Mouse (Mus musculus) MEL (cell line): ENCODE results near the gene Limk2. TPM values are rescaled to one million over a fixed set of nuclear protein-coding genes. Genes with fewer than 3 reads are reported as not detected.

Source experiments
- DNase-seq: peaks from one replicate; pipeline ENCODE4 v3.0.0; 2011; ENCODE audit warnings: low read depth, low spot score
- H3K27ac ChIP-seq: 2 replicates; pipeline ENCODE4 v1.5.1; 2012; ENCODE audit warnings: low read depth, mild to moderate bottlenecking, control low read depth, low read length, moderate library complexity; ENCODE audit not compliant: control insufficient read depth
- H3K27me3 ChIP-seq, 2 experiments: fragments of 150-350 bp in 1 of 2; sonication (generic) in 1 of 2; 2 replicates each; pipeline ENCODE4 v1.6.1; 2012; ENCODE audit warnings: low read length in 2 of 2, mild to moderate bottlenecking in 2 of 2, improper control_type of control experiment in 1 of 2, moderate library complexity in 1 of 2; ENCODE audit not compliant: insufficient read depth in 2 of 2, control insufficient read depth in 1 of 2
- H3K36me3 ChIP-seq, 2 experiments: 2 replicates each; pipeline ENCODE4 v1.6.1; 2012 to 2014; ENCODE audit warnings: low read length in 2 of 2, improper control_type of control experiment in 1 of 2, inconsistent platforms in 1 of 2, mild to moderate bottlenecking in 1 of 2; ENCODE audit not compliant: insufficient read depth in 2 of 2, control insufficient read depth in 1 of 2
- H3K4me1 ChIP-seq, 2 experiments: fragments of 150-350 bp in 1 of 2; sonication (generic) in 1 of 2; 2 replicates each; pipeline ENCODE4 v1.6.1; 2012; ENCODE audit warnings: low read length in 2 of 2, improper control_type of control experiment in 1 of 2, mild to moderate bottlenecking in 1 of 2; ENCODE audit not compliant: insufficient read depth in 2 of 2, control insufficient read depth in 1 of 2
- H3K4me3 ChIP-seq, 2 experiments: fragments of 150-350 bp in 1 of 2; sonication (generic) in 1 of 2; 2 replicates each; pipeline ENCODE4 v1.5.1; 2012; ENCODE audit warnings: low read depth in 2 of 2, low read length in 2 of 2, mild to moderate bottlenecking in 2 of 2, moderate library complexity in 2 of 2, control low read depth in 1 of 2, improper control_type of control experiment in 1 of 2; ENCODE audit not compliant: control insufficient read depth in 1 of 2, insufficient read depth in 1 of 2
- H3K79me2 ChIP-seq: 2 replicates; pipeline ENCODE4 v1.6.1; 2012; ENCODE audit warnings: mild to moderate bottlenecking, low read length, moderate library complexity; ENCODE audit not compliant: control insufficient read depth, poor library complexity, insufficient read depth
- H3K9ac ChIP-seq: 2 replicates; pipeline ENCODE4 v1.6.1; 2012; ENCODE audit warnings: low read depth, mild to moderate bottlenecking, control low read depth, low read length, moderate library complexity; ENCODE audit not compliant: control insufficient read depth, poor library complexity, severe bottlenecking
- H3K9me3 ChIP-seq: fragments of 150-350 bp; sonication (generic); replicated peaks from 2 replicates; pipeline ENCODE4 v1.6.1; 2012; ENCODE audit warnings: mild to moderate bottlenecking, low read length, improper control_type of control experiment, moderate library complexity; ENCODE audit not compliant: insufficient read depth
- BHLHE40 ChIP-seq: IDR thresholded peaks from 2 replicates; pipeline ENCODE4 v1.6.1; 2012; ENCODE audit warnings: low read depth, mild to moderate bottlenecking, inconsistent platforms, low read length, improper control_type of control experiment, borderline replicate concordance
- CHD2 ChIP-seq: IDR thresholded peaks from 2 replicates; pipeline ENCODE4 v1.6.1; 2011; ENCODE audit warnings: low read length, improper control_type of control experiment
- CTCF ChIP-seq, 3 experiments: IDR thresholded peaks in 2 of 3; conservative IDR thresholded peaks in 1 of 3; 2 replicates each; pipeline ENCODE4 v1.5.1; 2011 to 2012; ENCODE audit warnings: low read length in 3 of 3, low read depth in 2 of 3, mild to moderate bottlenecking in 2 of 3, improper control_type of control experiment in 1 of 3, inconsistent platforms in 1 of 3, mixed read lengths in 1 of 3, moderate library complexity in 1 of 3; ENCODE audit not compliant: control insufficient read depth in 1 of 3, insufficient read depth in 1 of 3, poor library complexity in 1 of 3, severe bottlenecking in 1 of 3
- ELF1 ChIP-seq: IDR thresholded peaks from 2 replicates; pipeline ENCODE4 v1.6.1; 2014; ENCODE audit warnings: low read depth, mild to moderate bottlenecking, inconsistent platforms, low read length, improper control_type of control experiment, moderate library complexity
- GATA1 ChIP-seq: IDR thresholded peaks from 2 replicates; pipeline ENCODE4 v1.6.1; 2011; ENCODE audit warnings: low read depth, low read length, improper control_type of control experiment
- HCFC1 ChIP-seq: IDR thresholded peaks from 2 replicates; pipeline ENCODE4 v1.6.1; 2012; ENCODE audit warnings: low read depth, mild to moderate bottlenecking, inconsistent platforms, low read length, improper control_type of control experiment, moderate library complexity
- JUND ChIP-seq: IDR thresholded peaks from 2 replicates; pipeline ENCODE4 v1.6.1; 2011; ENCODE audit warnings: low read depth, mild to moderate bottlenecking, improper control_type of control experiment, low read length
- KAT2A ChIP-seq: conservative IDR thresholded peaks from 2 replicates; pipeline ENCODE4 v1.6.1; 2012; ENCODE audit warnings: low read depth, low read length, improper control_type of control experiment, inconsistent platforms
- MAFK ChIP-seq: IDR thresholded peaks from 2 replicates; pipeline ENCODE4 v1.6.1; 2011; ENCODE audit warnings: low read depth, mild to moderate bottlenecking, low read length, improper control_type of control experiment, borderline replicate concordance
- MAX ChIP-seq: IDR thresholded peaks from 2 replicates; pipeline ENCODE4 v1.6.1; 2011; ENCODE audit warnings: low read length, improper control_type of control experiment
- MAZ ChIP-seq: IDR thresholded peaks from 2 replicates; pipeline ENCODE4 v1.6.1; 2012; ENCODE audit warnings: low read depth, mild to moderate bottlenecking, inconsistent platforms, low read length, improper control_type of control experiment
- MEF2A ChIP-seq: IDR thresholded peaks from 2 replicates; pipeline ENCODE4 v1.6.1; 2014; ENCODE audit warnings: low read depth, mild to moderate bottlenecking, inconsistent platforms, low read length, improper control_type of control experiment; ENCODE audit not compliant: poor library complexity, insufficient replicate concordance, severe bottlenecking; ENCODE audit errors: extremely low read depth
- MYB ChIP-seq: IDR thresholded peaks from 2 replicates; pipeline ENCODE4 v1.6.1; 2011; ENCODE audit warnings: mild to moderate bottlenecking, low read depth, low read length, improper control_type of control experiment
- MYC ChIP-seq: IDR thresholded peaks from 2 replicates; pipeline ENCODE4 v1.6.1; 2011; ENCODE audit warnings: low read depth, mild to moderate bottlenecking, low read length, improper control_type of control experiment, moderate library complexity
- NELFE ChIP-seq: IDR thresholded peaks from 2 replicates; pipeline ENCODE4 v1.6.1; 2011; ENCODE audit warnings: low read depth, low read length, improper control_type of control experiment
- NRF1 ChIP-seq: IDR thresholded peaks from 2 replicates; pipeline ENCODE4 v1.6.1; 2014; ENCODE audit warnings: low read depth, mild to moderate bottlenecking, inconsistent platforms, low read length, improper control_type of control experiment, moderate library complexity; ENCODE audit not compliant: poor library complexity, insufficient read depth, severe bottlenecking
- POLR2AphosphoS5 ChIP-seq: IDR thresholded peaks from 2 replicates; pipeline ENCODE4 v1.6.1; 2012; ENCODE audit warnings: low read depth, borderline replicate concordance, mild to moderate bottlenecking, inconsistent platforms, low read length, moderate library complexity, mixed read lengths
- RAD21 ChIP-seq: IDR thresholded peaks from 2 replicates; pipeline ENCODE4 v1.6.1; 2011; ENCODE audit warnings: mild to moderate bottlenecking, low read depth, low read length, improper control_type of control experiment
- SIN3A ChIP-seq: IDR thresholded peaks from 2 replicates; pipeline ENCODE4 v1.6.1; 2012; ENCODE audit warnings: low read length, improper control_type of control experiment, inconsistent platforms
- TAL1 ChIP-seq: IDR thresholded peaks from 2 replicates; pipeline ENCODE4 v1.6.1; 2012; ENCODE audit warnings: mild to moderate bottlenecking, inconsistent platforms, low read length, moderate library complexity, mixed read lengths
- TBP ChIP-seq: IDR thresholded peaks from 2 replicates; pipeline ENCODE4 v1.8.0; 2011; ENCODE audit warnings: low read depth, low read length, improper control_type of control experiment
- TCF12 ChIP-seq: IDR thresholded peaks from 2 replicates; pipeline ENCODE4 v1.6.1; 2014; ENCODE audit warnings: low read depth, mild to moderate bottlenecking, inconsistent platforms, low read length, improper control_type of control experiment, moderate library complexity
- UBTF ChIP-seq: IDR thresholded peaks from 2 replicates; pipeline ENCODE4 v1.6.1; 2012; ENCODE audit warnings: low read depth, mild to moderate bottlenecking, inconsistent platforms, low read length, improper control_type of control experiment, moderate library complexity, borderline replicate concordance; ENCODE audit not compliant: insufficient read depth
- USF1 ChIP-seq: IDR thresholded peaks from 2 replicates; pipeline ENCODE4 v1.6.1; 2014; ENCODE audit warnings: low read depth, mild to moderate bottlenecking, inconsistent platforms, low read length, improper control_type of control experiment, moderate library complexity
- USF2 ChIP-seq, 2 experiments: IDR thresholded peaks; 2 replicates each; pipeline ENCODE4 v1.6.1; 2011 to 2012; ENCODE audit warnings: improper control_type of control experiment in 2 of 2, low read length in 2 of 2, borderline replicate concordance in 1 of 2, inconsistent platforms in 1 of 2, low read depth in 1 of 2, mild to moderate bottlenecking in 1 of 2; ENCODE audit not compliant: insufficient read depth in 1 of 2
- ZNF384 ChIP-seq: IDR thresholded peaks from 2 replicates; pipeline ENCODE4 v1.6.1; 2012; ENCODE audit warnings: low read depth, mild to moderate bottlenecking, inconsistent platforms, low read length, improper control_type of control experiment
- polyA plus RNA-seq, 2 experiments: library from polyadenylated mRNA; stranded (reverse) in 1 of 2; unstranded in 1 of 2; fragments of >175 nt in 1 of 2; fragments of >200 nt in 1 of 2; gene quantifications; 2 replicates each; pipeline versions ENCODE4 v1.2.1 to v1.2.4; 2012; ENCODE audit warnings: low replicate concordance in 2 of 2, low read depth in 1 of 2; ENCODE audit not compliant: insufficient read length in 2 of 2, insufficient read depth in 1 of 2, missing spikeins in 1 of 2
- total RNA-seq: library from RNA; depleted of rRNA; stranded (reverse); fragments of 300-350 nt; gene quantifications from 2 replicates; pipeline ENCODE4 v1.2.3, GENCODE M21; 2012

Gene Limk2
- total and polyA plus RNA-seq, 3 experiments = 19.6 to 29.1 TPM; not detected in 1

GRCm38 (mm10) chr11:3310789-3311585 lies 98.0 kb downstream of the Limk2 start (continued):
- TF ChIP-seq USF1 (no peak), KAT2A (no peak), CHD2 (no peak), NRF1 (no peak), TAL1 (peak; percentile 43), HCFC1 (no peak), GATA1 (peak; percentile 82), MYC (peak; percentile 35; the same call in 1 of the 2 replicates), MAX (no peak), SIN3A (no peak; the same call in 1 of the 2 replicates), MAZ (no peak), CTCF (IDR thresholded peaks at IDR 0.05 in 2 of 3, conservative IDR thresholded peaks at IDR 0.05 in 1 of 3; ENCODE audit: control insufficient read depth in 1 of 3, insufficient read depth in 1 of 3, low read depth in 2 of 3, low read length in 3 of 3, poor library complexity in 1 of 3, severe bottlenecking in 1 of 3) (no peak), TBP (peak; percentile 65; the same call in 1 of the 2 replicates), ZNF384 (peak; percentile 96), USF2 (IDR thresholded peaks at IDR 0.05; ENCODE audit: borderline replicate concordance in 1 of 2, insufficient read depth in 1 of 2, low read depth in 1 of 2, low read length in 2 of 2) (no peak), RAD21 (no peak)

GRCm38 (mm10) chr11:3309884-3310283 lies 99.1 kb downstream of the Limk2 start:
- Histone ChIP-seq H3K79me2 (no peaks in the 10 kb centered on the region; the same call in 1 of the 2 replicates), H3K4me1 (peaks cover 35 to 47% of the 10 kb centered on the region in 2 experiments)
- TF ChIP-seq NELFE (no peak), MAX (no peak), TAL1 (no peak), ZNF384 (peak; percentile 62; the same call in 1 of the 2 replicates)
- TF ChIP-seq, all 39 proteins: peak for 1
- Histone ChIP-seq H3K9ac (no peak overlapping the region), H3K27me3 (no peaks in the 10 kb centered on the region), H3K36me3 (peaks cover 10 to 47% of the 10 kb centered on the region in 2 experiments), H3K9me3 (no peaks in the 10 kb centered on the region), H3K4me3 (no peak overlapping the region), H3K27ac (peak overlapping the region; percentile 78; the same call in 1 of the 2 replicates)
- no peak for DNase-seq

GRCm38 (mm10) chr11:3307875-3308274 lies 101.1 kb downstream of the Limk2 start:
- no peaks in the 10 kb centered on the region for H3K27me3 ChIP-seq
- H3K27ac ChIP-seq = no peak overlapping the region
- DNase-seq = no peak
- no peak overlapping the region for H3K4me3 ChIP-seq
- H3K36me3 ChIP-seq = peaks cover 26 to 32% of the 10 kb centered on the region in 2 experiments
- no peaks in the 10 kb centered on the region for H3K9me3 ChIP-seq
- TF ChIP-seq TCF12 (no peak), ELF1 (no peak), NRF1 (no peak), MEF2A (no peak), POLR2AphosphoS5 (no peak), BHLHE40 (no peak), MYB (no peak), TBP (no peak), JUND (no peak), MAFK (no peak), HCFC1 (no peak), MAX (no peak), UBTF (no peak)
- peaks cover 24 to 34% of the 10 kb centered on the region in 2 experiments for H3K4me1 ChIP-seq
- no peaks in the 10 kb centered on the region; the same call in 1 of the 2 replicates for H3K79me2 ChIP-seq
- no peak overlapping the region for H3K9ac ChIP-seq
